19 mouse cellular contexts compared by ENCODE assay signal in the genomic region with DNA sequence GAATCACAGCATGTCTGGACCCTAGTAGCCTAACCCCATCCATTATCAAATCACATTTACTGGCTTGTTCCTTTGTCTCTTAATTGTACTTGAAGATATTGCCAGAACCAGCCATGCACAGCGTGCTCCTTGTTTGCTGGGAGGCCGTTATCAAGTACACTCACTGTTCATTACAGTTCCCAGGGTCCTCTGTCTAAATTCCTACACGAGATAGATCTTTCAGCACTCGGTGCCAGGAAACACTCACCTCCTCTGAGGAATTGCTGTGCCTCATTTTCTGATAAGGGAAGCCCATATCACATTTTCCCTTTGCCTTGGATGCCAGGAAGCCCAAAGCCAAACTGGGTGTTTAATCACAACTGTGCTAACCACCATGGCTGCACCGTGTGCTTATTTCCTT.
DNase-seq lines count a peak whose midpoint lies in the region; ATAC-seq and TF ChIP-seq lines count a peak whose summit lies in the region.
"Had no signal": no experiment of that assay in that cellular context is flagged by ENCODE, and none has a peak within 500 bp of the region (broad histone marks: within the 10 kb centered on the region; RNA-seq: fewer than 3 reads in every experiment).

No protein-coding gene starts in this region.

- H3K27ac ChIP-seq in lung, embryonic 14.5 days (ENCODE audit: low read depth): peak overlapping the region; percentile 4; the same call in 1 of the 2 replicates
- peak overlapping the region; percentile 74 for H3K27ac ChIP-seq in heart, embryonic 10.5 days
- peak overlapping the region; percentile 92 for H3K27ac ChIP-seq in heart, embryonic 13.5 days (replicated peaks)
- H3K27ac ChIP-seq in olfactory bulb, adult 2 months (ENCODE audit: insufficient read depth, low read depth, low read length): peak overlapping the region; percentile 18; the same call in 1 of the 2 replicates
- no peak overlapping the region for H3K27ac ChIP-seq in stomach, postnatal 0 days (replicated peaks)
- H3K27ac ChIP-seq: embryonic facial prominence, embryonic 10.5 days; forebrain, embryonic 12.5 days; hindbrain, embryonic 14.5 days; intestine, embryonic 15.5 days; kidney, embryonic 15.5 days; liver, embryonic 14.5 days; midbrain, embryonic 12.5 days; neural tube, embryonic 12.5 days had no signal

- H3K27me3 ChIP-seq in lung, embryonic 14.5 days (ENCODE audit: insufficient read depth, low read length): no peaks in the 10 kb centered on the region
- no peaks in the 10 kb centered on the region for H3K27me3 ChIP-seq in heart, embryonic 10.5 days (ENCODE audit: insufficient read depth, poor library complexity, severe bottlenecking)
- H3K27me3 ChIP-seq in heart, embryonic 13.5 days (replicated peaks): no peaks in the 10 kb centered on the region
- H3K27me3 ChIP-seq in stomach, postnatal 0 days (ENCODE audit: control insufficient read depth, insufficient read depth, low read length): no peaks in the 10 kb centered on the region
- H3K27me3 ChIP-seq: forebrain, embryonic 12.5 days; intestine, embryonic 15.5 days; kidney, embryonic 15.5 days; midbrain, embryonic 12.5 days; neural tube, embryonic 12.5 days had no signal

- WGBS in lung, embryonic 14.5 days: 24% methylated on average over 5 of the region's 5 CpGs
- 16% methylated on average over 5 of the region's 5 CpGs for WGBS in heart, embryonic 10.5 days
- 8% methylated on average over 5 of the region's 5 CpGs for WGBS in heart, embryonic 13.5 days
- WGBS in olfactory bulb, adult 2 months: 43% methylated on average over 5 of the region's 5 CpGs
- 52% methylated on average over 5 of the region's 5 CpGs for WGBS in stomach, postnatal 0 days

- H3K36me3 ChIP-seq in lung, embryonic 14.5 days (ENCODE audit: insufficient read depth): peaks cover 7% of the 10 kb centered on the region
- H3K36me3 ChIP-seq in heart, embryonic 10.5 days: peaks cover 89% of the 10 kb centered on the region
- H3K36me3 ChIP-seq in heart, embryonic 13.5 days: peaks cover 96% of the 10 kb centered on the region
- H3K36me3 ChIP-seq in stomach, postnatal 0 days (ENCODE audit: control insufficient read depth, insufficient read depth, low read length): peaks cover 6% of the 10 kb centered on the region; the same call in 1 of the 2 replicates
- H3K36me3 ChIP-seq: embryonic facial prominence, embryonic 10.5 days; forebrain, embryonic 12.5 days; kidney, embryonic 15.5 days; midbrain, embryonic 12.5 days; neural tube, embryonic 12.5 days had no signal

- no peak overlapping the region for H3K4me2 ChIP-seq in lung, embryonic 14.5 days
- H3K4me2 ChIP-seq in heart, embryonic 13.5 days: no peak overlapping the region
- H3K4me2 ChIP-seq in stomach, postnatal 0 days (replicated peaks; ENCODE audit: low read depth): no peak overlapping the region
- H3K4me2 ChIP-seq: forebrain, embryonic 12.5 days; hindbrain, embryonic 14.5 days; intestine, embryonic 15.5 days; kidney, embryonic 15.5 days; midbrain, embryonic 12.5 days; neural tube, embryonic 12.5 days had no signal

- no peak overlapping the region for H3K4me3 ChIP-seq in lung, embryonic 14.5 days (ENCODE audit: low read depth, low read length)
- H3K4me3 ChIP-seq in heart, embryonic 10.5 days: no peak overlapping the region
- no peak overlapping the region for H3K4me3 ChIP-seq in heart, embryonic 13.5 days
- no peak overlapping the region for H3K4me3 ChIP-seq in olfactory bulb, adult 2 months (ENCODE audit: insufficient read depth, low read depth, low read length)
- H3K4me3 ChIP-seq in stomach, postnatal 0 days (ENCODE audit: low read depth, low read length): no peak overlapping the region
- H3K4me3 ChIP-seq: embryonic facial prominence, embryonic 10.5 days; forebrain, embryonic 12.5 days; intestine, embryonic 15.5 days; kidney, embryonic 15.5 days; midbrain, embryonic 12.5 days; neural tube, embryonic 12.5 days had no signal

- TF ChIP-seq CTCF in lung, embryonic 14.5 days (IDR thresholded peaks at IDR 0.05; ENCODE audit: low read depth): no peak
- no peak for TF ChIP-seq CTCF in olfactory bulb, adult 2 months (IDR thresholded peaks at IDR 0.05; ENCODE audit: insufficient read depth, low read depth, low read length)
- TF ChIP-seq CTCF in stomach, postnatal 0 days (IDR thresholded peaks at IDR 0.05; ENCODE audit: low read depth): no peak

- no peaks in the 10 kb centered on the region for H3K4me1 ChIP-seq in lung, embryonic 14.5 days (ENCODE audit: insufficient read depth)
- H3K4me1 ChIP-seq in heart, embryonic 10.5 days: peaks cover 43% of the 10 kb centered on the region
- H3K4me1 ChIP-seq in heart, embryonic 13.5 days: peaks cover 71% of the 10 kb centered on the region
- peaks cover 16% of the 10 kb centered on the region for H3K4me1 ChIP-seq in olfactory bulb, adult 2 months (ENCODE audit: control insufficient read depth, insufficient read depth, low read length)
- H3K4me1 ChIP-seq in stomach, postnatal 0 days (replicated peaks; ENCODE audit: control insufficient read depth, insufficient read depth): no peaks in the 10 kb centered on the region
- H3K4me1 ChIP-seq: forebrain, embryonic 12.5 days had no signal

- no peak for TF ChIP-seq EP300 in stomach, postnatal 0 days (optimal IDR thresholded peaks at IDR 0.05)

- H3K9me3 ChIP-seq in lung, embryonic 14.5 days (ENCODE audit: low read depth, low read length): no peaks in the 10 kb centered on the region
- no peaks in the 10 kb centered on the region for H3K9me3 ChIP-seq in heart, embryonic 10.5 days
- no peaks in the 10 kb centered on the region for H3K9me3 ChIP-seq in heart, embryonic 13.5 days
- H3K9me3 ChIP-seq in stomach, postnatal 0 days (ENCODE audit: control insufficient read depth, low read length): no peaks in the 10 kb centered on the region
- H3K9me3 ChIP-seq: embryonic facial prominence, embryonic 10.5 days; forebrain, embryonic 12.5 days; intestine, embryonic 15.5 days; kidney, embryonic 15.5 days; midbrain, embryonic 12.5 days; neural tube, embryonic 12.5 days had no signal

- H3K9ac ChIP-seq in lung, embryonic 14.5 days: no peak overlapping the region
- peak overlapping the region; percentile 69 for H3K9ac ChIP-seq in heart, embryonic 13.5 days
- no peak overlapping the region for H3K9ac ChIP-seq in stomach, postnatal 0 days (ENCODE audit: low read length)
- H3K9ac ChIP-seq: forebrain, embryonic 12.5 days; hindbrain, embryonic 14.5 days; intestine, embryonic 15.5 days; kidney, embryonic 15.5 days; liver, embryonic 14.5 days; midbrain, embryonic 12.5 days; neural tube, embryonic 12.5 days had no signal

- ATAC-seq in lung, embryonic 14.5 days (ENCODE audit: insufficient read depth): no peak
- 0 out of 2 replicates have a peak, but pooled peaks have one; percentile 22 for ATAC-seq in heart, embryonic 13.5 days (ENCODE audit: extremely low read depth, insufficient number of reproducible peaks, low FRiP score, low TSS enrichment)
- ATAC-seq in stomach, postnatal 0 days (ENCODE audit: low FRiP score, low TSS enrichment): no peak
- ATAC-seq: intestine, embryonic 15.5 days had no signal

- no peak for TF ChIP-seq POLR2A in olfactory bulb, adult 2 months (IDR thresholded peaks at IDR 0.05; ENCODE audit: insufficient read depth, low read depth, low read length)

- no peak for DNase-seq in lung, embryonic 14.5 days
- DNase-seq in lung, postnatal 25 days (ENCODE audit: low spot score): no peak
- DNase-seq in heart, embryonic 10.5 days (ENCODE audit: low spot score): peak; percentile 87
- DNase-seq in spleen, postnatal 4 days (ENCODE audit: low spot score in 2 of 2): no peak
- no peak for DNase-seq in stomach, postnatal 0 days (ENCODE audit: low spot score)
- DNase-seq: cerebellum, adult 9-10 months; gastrocnemius, postnatal 10 days; right cerebral cortex, adult 18-20 months; thymus, adult 2 months had no signal
